Mouse (Mus musculus): Measurements from ENCODE around the gene Sla2.
"Not testable (repeated sequence)": the region's sequence is repeated elsewhere in the genome, so short reads cannot be mapped to it uniquely, and the experiment has no call there.

Sla2 gene

GRCm38 (mm10) chr2:156887017-156887416 lies at the start of gene Sla2:
Sla2 (minus strand) TSS chr2:156887192.
- no peak for DNase-seq (ENCODE audit: low spot score)

- no peak for DNase-seq (ENCODE audit: low spot score)
Observed at GRCm38 (mm10) chr2:156935005-156935404, 48.0 kb upstream of the Sla2 start.

GRCm38 (mm10) chr2:156933426-156933825 lies 46.4 kb upstream of the Sla2 start:
- no peak for DNase-seq (ENCODE audit: low spot score)

GRCm38 (mm10) chr2:156931421-156931820 lies 44.4 kb upstream of the Sla2 start:
- DNase-seq (ENCODE audit: low spot score), result no peak

- DNase-seq (ENCODE audit: low spot score), result no peak
Observed at GRCm38 (mm10) chr2:156930549-156930948, 43.6 kb upstream of the Sla2 start.

- DNase-seq (ENCODE audit: low spot score), result peak; percentile 12
Observed at GRCm38 (mm10) chr2:156929519-156930120, 42.6 kb upstream of the Sla2 start.

GRCm38 (mm10) chr2:156928606-156929005 lies 41.6 kb upstream of the Sla2 start:
- no peak for DNase-seq (ENCODE audit: low spot score)

- no peak for DNase-seq (ENCODE audit: low spot score)
Observed at GRCm38 (mm10) chr2:156927663-156928062, 40.7 kb upstream of the Sla2 start.

GRCm38 (mm10) chr2:156925611-156926010 lies 38.6 kb upstream of the Sla2 start:
- DNase-seq (ENCODE audit: low spot score), result not testable (repeated sequence)

- DNase-seq (ENCODE audit: low spot score), result not testable (repeated sequence)
Observed at GRCm38 (mm10) chr2:156925075-156925474, 38.1 kb upstream of the Sla2 start.

- no peak for DNase-seq (ENCODE audit: low spot score)
Observed at GRCm38 (mm10) chr2:156924210-156924898, 37.4 kb upstream of the Sla2 start.

- DNase-seq (ENCODE audit: low spot score), result no peak
Observed at GRCm38 (mm10) chr2:156923057-156923456, 36.1 kb upstream of the Sla2 start.

- no peak for DNase-seq (ENCODE audit: low spot score)
Observed at GRCm38 (mm10) chr2:156919796-156920195, 32.8 kb upstream of the Sla2 start.

- not testable (repeated sequence) for DNase-seq (ENCODE audit: low spot score)
Observed at GRCm38 (mm10) chr2:156919191-156919590, 32.2 kb upstream of the Sla2 start.

GRCm38 (mm10) chr2:156918562-156918961 lies 31.6 kb upstream of the Sla2 start:
- no peak for DNase-seq (ENCODE audit: low spot score)

GRCm38 (mm10) chr2:156916419-156917125 lies 29.6 kb upstream of the Sla2 start:
- DNase-seq (ENCODE audit: low spot score), result no peak

GRCm38 (mm10) chr2:156915559-156915958 lies 28.6 kb upstream of the Sla2 start:
- no peak for DNase-seq (ENCODE audit: low spot score)

GRCm38 (mm10) chr2:156913191-156913590 lies 26.2 kb upstream of the Sla2 start:
- no peak for DNase-seq (ENCODE audit: low spot score)

GRCm38 (mm10) chr2:156905931-156906330 lies 18.9 kb upstream of the Sla2 start:
- DNase-seq (ENCODE audit: low spot score), result not testable (repeated sequence)

- DNase-seq (ENCODE audit: low spot score), result peak; percentile 71
Observed at GRCm38 (mm10) chr2:156904976-156905717, 18.2 kb upstream of the Sla2 start.

- DNase-seq (ENCODE audit: low spot score), result no peak
Observed at GRCm38 (mm10) chr2:156903367-156903766, 16.4 kb upstream of the Sla2 start.

GRCm38 (mm10) chr2:156902411-156902810 lies 15.4 kb upstream of the Sla2 start:
- not testable (repeated sequence) for DNase-seq (ENCODE audit: low spot score)

All from urinary bladder, postnatal 14 days (tissue).